Mouse (Mus musculus): ENCODE results near the gene Sema6c. TPM values are rescaled to one million over a fixed set of nuclear protein-coding genes. Genes with fewer than 3 reads are reported as not detected.

The Sema6c gene
- total RNA-seq, 2 experiments from 2014 or later: 48.6 to 52.6 TPM

Small RNA genes lying within 50 kb of the gene (microRNA-seq; reads per million reads assigned to microRNA genes)
- 0 reads per million in 2 experiments for gene Mir8099-1

Other genes with a start within 250 kb of the Sema6c start
- 1 to 10 TPM; 7.2 to 7.6 TPM for gene Selenbp1, start 227.4 kb upstream of the Sema6c start, total RNA-seq (2021)
- 10 to 100 TPM; 19.8 to 23.4 TPM for gene Rfx5, start 206.4 kb upstream of the Sema6c start, total RNA-seq (2021)
- 10 to 100 TPM; 52.3 to 54.4 TPM for gene Pi4kb, start 185.7 kb upstream of the Sema6c start, total RNA-seq (2021)
- 10 to 100 TPM; 26.6 to 28.6 TPM for gene Zfp687, start 145.0 kb upstream of the Sema6c start, total RNA-seq (2021)
- 100 to 1,000 TPM; 155 TPM for gene Psmd4, start 117.8 kb upstream of the Sema6c start, total RNA-seq (2021)
- gene Pip5k1a, start 53.5 kb upstream of the Sema6c start, total RNA-seq (2021): 10 to 100 TPM; 46.3 to 51.5 TPM
- gene Vps72, start 49.4 kb upstream of the Sema6c start, total RNA-seq (2021): 10 to 100 TPM; 40.8 to 45.3 TPM
- gene Tmod4, start 36.0 kb upstream of the Sema6c start, total RNA-seq (2021): 1 to 10 TPM in 1 of 2 experiments, under 1 TPM in 1; 0.83 to 1.5 TPM
- 10 to 100 TPM; 39.6 to 41.2 TPM for gene Scnm1, start 26.4 kb upstream of the Sema6c start, total RNA-seq (2021)
- 10 to 100 TPM; 22.5 to 22.8 TPM for gene Lysmd1, start 26.4 kb upstream of the Sema6c start, total RNA-seq (2021)
- 1 to 10 TPM; 2.3 to 3.0 TPM for gene Tnfaip8l2, start 18.1 kb upstream of the Sema6c start, total RNA-seq (2021)
- gene Gabpb2, start 57.5 kb downstream of the Sema6c start, total RNA-seq (2021): 10 to 100 TPM; 10.5 to 11.8 TPM
- 10 to 100 TPM; 85.9 to 87.3 TPM for gene Cdc42se1, start 68.3 kb downstream of the Sema6c start, total RNA-seq (2021)
- gene Mllt11, start 71.7 kb downstream of the Sema6c start, total RNA-seq (2021): 100 to 1,000 TPM; 496 to 516 TPM
- gene Gm128, start 81.1 kb downstream of the Sema6c start, total RNA-seq (2021): not detected
- gene Bnipl, start 90.7 kb downstream of the Sema6c start, total RNA-seq (2021): under 1 TPM in 1 of 2 experiments, not detected in 1; 0.46 TPM
- 10 to 100 TPM; 26.2 to 28.5 TPM for gene Mindy1, start 120.9 kb downstream of the Sema6c start, total RNA-seq (2021)
- 10 to 100 TPM; 26.8 to 26.9 TPM for gene Prune1, start 121.6 kb downstream of the Sema6c start, total RNA-seq (2021)
- under 1 TPM; 0.51 to 0.95 TPM for gene Anxa9, start 146.7 kb downstream of the Sema6c start, total RNA-seq (2021)
- gene Cers2, start 154.3 kb downstream of the Sema6c start, total RNA-seq (2021): 10 to 100 TPM; 60.8 to 62.0 TPM
- 10 to 100 TPM; 40.7 to 40.8 TPM for gene Setdb1, start 196.7 kb downstream of the Sema6c start, total RNA-seq (2021)
- gene 4930558C23Rik, start 242.4 kb downstream of the Sema6c start, total RNA-seq (2021): not detected

All from layer of hippocampus, postnatal 14 days (tissue).